Mouse (Mus musculus): ENCODE data around the gene Olfr822. TPM values are rescaled to one million over a fixed set of nuclear protein-coding genes. Genes with fewer than 3 reads are reported as not detected.
"Not testable (repeated sequence)": the region's sequence is repeated elsewhere in the genome, so short reads cannot be mapped to it uniquely, and the experiment has no call there.

Olfr822 gene
- polyA plus RNA-seq (2012; rRNA removed), result not detected in 2 replicates

GRCm38 (mm10) chr10:130070910-130071309, at the start of gene Olfr822:
Gene Olfr822, plus strand, starts transcription at chr10:130071210.
- Histone ChIP-seq H3K4me1 (ENCODE audit: control insufficient read depth, insufficient read depth, insufficient read length, low read length) (no peaks in the 10 kb centered on the region), H3K27me3 (ENCODE audit: control insufficient read depth, insufficient read depth, low read length) (no peaks in the 10 kb centered on the region), H3K4me3 (ENCODE audit: low read depth, low read length) (no peak within 1 kb of the TSS), H3K27ac (ENCODE audit: insufficient read depth, low read depth, low read length) (no peak within 1 kb of the TSS), H3K36me3 (ENCODE audit: control insufficient read depth, insufficient read depth, low read length) (no peaks in the 10 kb centered on the region)
- TF ChIP-seq CTCF (IDR thresholded peaks at IDR 0.05; ENCODE audit: extremely low read depth, insufficient read length, insufficient replicate concordance, low read depth, low read length) (no peak), POLR2A (IDR thresholded peaks at IDR 0.05; ENCODE audit: low read depth, low read length) (no peak)

GRCm38 (mm10) chr10:130030048-130030447, 41.0 kb upstream of the Olfr822 start, which contains the start of gene Olfr821:
Gene Olfr821, plus strand, starts transcription at chr10:130030348.
- H3K4me3 ChIP-seq (ENCODE audit: low read depth, low read length), result no peak within 1 kb of the TSS
- no peaks in the 10 kb centered on the region for H3K4me1 ChIP-seq (ENCODE audit: control insufficient read depth, insufficient read depth, insufficient read length, low read length)
- no peak for TF ChIP-seq POLR2A (IDR thresholded peaks at IDR 0.05; ENCODE audit: low read depth, low read length)
- TF ChIP-seq CTCF (IDR thresholded peaks at IDR 0.05; ENCODE audit: extremely low read depth, insufficient read length, insufficient replicate concordance, low read depth, low read length), result no peak
- H3K36me3 ChIP-seq (ENCODE audit: control insufficient read depth, insufficient read depth, low read length), result no peaks in the 10 kb centered on the region
- H3K27ac ChIP-seq (ENCODE audit: insufficient read depth, low read depth, low read length), result no peak within 1 kb of the TSS
- no peaks in the 10 kb centered on the region for H3K27me3 ChIP-seq (ENCODE audit: control insufficient read depth, insufficient read depth, low read length)

GRCm38 (mm10) chr10:130037096-130037495, 33.9 kb upstream of the Olfr822 start:
- no peak for TF ChIP-seq POLR2A (IDR thresholded peaks at IDR 0.05; ENCODE audit: low read depth, low read length)
- TF ChIP-seq CTCF (IDR thresholded peaks at IDR 0.05; ENCODE audit: extremely low read depth, insufficient read length, insufficient replicate concordance, low read depth, low read length), result no peak
- 53% methylated on average over 6 of the region's 6 CpGs for WGBS
- Histone ChIP-seq H3K27me3 (ENCODE audit: control insufficient read depth, insufficient read depth, low read length) (no peaks in the 10 kb centered on the region), H3K4me1 (ENCODE audit: control insufficient read depth, insufficient read depth, insufficient read length, low read length) (no peaks in the 10 kb centered on the region), H3K36me3 (ENCODE audit: control insufficient read depth, insufficient read depth, low read length) (no peaks in the 10 kb centered on the region), H3K4me3 (ENCODE audit: low read depth, low read length) (no peak overlapping the region), H3K27ac (ENCODE audit: insufficient read depth, low read depth, low read length) (no peak overlapping the region)

GRCm38 (mm10) chr10:130092838-130093440, 21.9 kb downstream of the Olfr822 start:
- no peak for TF ChIP-seq POLR2A (IDR thresholded peaks at IDR 0.05; ENCODE audit: low read depth, low read length)
- no peak for TF ChIP-seq CTCF (IDR thresholded peaks at IDR 0.05; ENCODE audit: extremely low read depth, insufficient read length, insufficient replicate concordance, low read depth, low read length)
- no peaks in the 10 kb centered on the region for H3K4me1 ChIP-seq (ENCODE audit: control insufficient read depth, insufficient read depth, insufficient read length, low read length)
- no peak overlapping the region for H3K4me3 ChIP-seq (ENCODE audit: low read depth, low read length)
- H3K27ac ChIP-seq (ENCODE audit: insufficient read depth, low read depth, low read length), result no peak overlapping the region
- 14% methylated on average over 5 of the region's 5 CpGs for WGBS
- H3K27me3 ChIP-seq (ENCODE audit: control insufficient read depth, insufficient read depth, low read length), result no peaks in the 10 kb centered on the region
- H3K36me3 ChIP-seq (ENCODE audit: control insufficient read depth, insufficient read depth, low read length), result no peaks in the 10 kb centered on the region

GRCm38 (mm10) chr10:130096104-130096503, 25.1 kb downstream of the Olfr822 start:
- Histone ChIP-seq H3K27ac (ENCODE audit: insufficient read depth, low read depth, low read length) (no peak overlapping the region), H3K4me1 (ENCODE audit: control insufficient read depth, insufficient read depth, insufficient read length, low read length) (no peaks in the 10 kb centered on the region), H3K36me3 (ENCODE audit: control insufficient read depth, insufficient read depth, low read length) (no peaks in the 10 kb centered on the region), H3K27me3 (ENCODE audit: control insufficient read depth, insufficient read depth, low read length) (no peaks in the 10 kb centered on the region), H3K4me3 (ENCODE audit: low read depth, low read length) (no peak overlapping the region)
- no peak for TF ChIP-seq POLR2A (IDR thresholded peaks at IDR 0.05; ENCODE audit: low read depth, low read length)
- no peak for TF ChIP-seq CTCF (IDR thresholded peaks at IDR 0.05; ENCODE audit: extremely low read depth, insufficient read length, insufficient replicate concordance, low read depth, low read length)

GRCm38 (mm10) chr10:130115283-130115682, 44.3 kb downstream of the Olfr822 start, which contains the start of gene Olfr823:
Gene Olfr823, minus strand, starts transcription at chr10:130115383.
- not testable (repeated sequence) for H3K27ac ChIP-seq (ENCODE audit: insufficient read depth, low read depth, low read length); H3K4me1 ChIP-seq (ENCODE audit: control insufficient read depth, insufficient read depth, insufficient read length, low read length); H3K27me3 ChIP-seq (ENCODE audit: control insufficient read depth, insufficient read depth, low read length); H3K36me3 ChIP-seq (ENCODE audit: control insufficient read depth, insufficient read depth, low read length); H3K4me3 ChIP-seq (ENCODE audit: low read depth, low read length)
- 71% methylated on average over 1 of the region's 1 CpGs for WGBS

- H3K27me3 ChIP-seq (ENCODE audit: control insufficient read depth, insufficient read depth, low read length); H3K4me3 ChIP-seq (ENCODE audit: low read depth, low read length); H3K36me3 ChIP-seq (ENCODE audit: control insufficient read depth, insufficient read depth, low read length); H3K27ac ChIP-seq (ENCODE audit: insufficient read depth, low read depth, low read length); H3K4me1 ChIP-seq (ENCODE audit: control insufficient read depth, insufficient read depth, insufficient read length, low read length): not testable (repeated sequence)
- WGBS, result 70% methylated on average over 3 of the region's 3 CpGs
These were observed 45.0 kb downstream of the Olfr822 start for GRCm38 (mm10) chr10:130116045-130116444.

Other genes with a start within 250 kb of the Olfr822 start
- not detected in 2 replicates for gene Olfr812, start 225.1 kb upstream of the Olfr822 start, polyA plus RNA-seq (2012; rRNA removed)
- gene Olfr813, start 215.8 kb upstream of the Olfr822 start, polyA plus RNA-seq (2012; rRNA removed), result not detected in 2 replicates
- not detected in 2 replicates for gene Olfr814, start 191.4 kb upstream of the Olfr822 start, polyA plus RNA-seq (2012; rRNA removed)
- gene Olfr815, start 165.3 kb upstream of the Olfr822 start, polyA plus RNA-seq (2012; rRNA removed), result not detected in 2 replicates
- not detected in 2 replicates for gene Olfr816, start 155.6 kb upstream of the Olfr822 start, polyA plus RNA-seq (2012; rRNA removed)
- gene Olfr818, start 122.1 kb upstream of the Olfr822 start, polyA plus RNA-seq (2012; rRNA removed), result not detected in 2 replicates
- not detected in 2 replicates for gene Olfr819, start 103.9 kb upstream of the Olfr822 start, polyA plus RNA-seq (2012; rRNA removed)
- not detected in 2 replicates for gene Olfr247, start 95.1 kb upstream of the Olfr822 start, polyA plus RNA-seq (2012; rRNA removed)
- not detected in 2 replicates for gene Gm10310, start 86.1 kb upstream of the Olfr822 start, polyA plus RNA-seq (2012; rRNA removed)
- not detected in 2 replicates for gene Olfr820, start 58.6 kb upstream of the Olfr822 start, polyA plus RNA-seq (2012; rRNA removed)
- not detected in 2 replicates for gene Olfr821, start 40.9 kb upstream of the Olfr822 start, polyA plus RNA-seq (2012; rRNA removed)
- not detected in 2 replicates for gene Olfr823, start 44.2 kb downstream of the Olfr822 start, polyA plus RNA-seq (2012; rRNA removed)
- gene Olfr824, start 58.8 kb downstream of the Olfr822 start, polyA plus RNA-seq (2012; rRNA removed), result not detected in 2 replicates
- gene Olfr825, start 95.6 kb downstream of the Olfr822 start, polyA plus RNA-seq (2012; rRNA removed), result not detected in 2 replicates
- not detected in 2 replicates for gene Olfr826, start 113.0 kb downstream of the Olfr822 start, polyA plus RNA-seq (2012; rRNA removed)
- gene Olfr827, start 143.2 kb downstream of the Olfr822 start, polyA plus RNA-seq (2012; rRNA removed), result not detected in 2 replicates
- gene Neurod4, start 209.0 kb downstream of the Olfr822 start, polyA plus RNA-seq (2012; rRNA removed), result not detected in 2 replicates

Data from small intestine, adult 2 months (tissue).